Mouse (Mus musculus): ENCODE measurements around the gene Asap3. TPM values are rescaled to one million over a fixed set of nuclear protein-coding genes. Genes with fewer than 3 reads are reported as not detected.

Asap3 gene
- polyA plus RNA-seq (2017; shearing (Covaris generic)), result under 1 TPM; 0.11 to 0.19 TPM

DNA sequence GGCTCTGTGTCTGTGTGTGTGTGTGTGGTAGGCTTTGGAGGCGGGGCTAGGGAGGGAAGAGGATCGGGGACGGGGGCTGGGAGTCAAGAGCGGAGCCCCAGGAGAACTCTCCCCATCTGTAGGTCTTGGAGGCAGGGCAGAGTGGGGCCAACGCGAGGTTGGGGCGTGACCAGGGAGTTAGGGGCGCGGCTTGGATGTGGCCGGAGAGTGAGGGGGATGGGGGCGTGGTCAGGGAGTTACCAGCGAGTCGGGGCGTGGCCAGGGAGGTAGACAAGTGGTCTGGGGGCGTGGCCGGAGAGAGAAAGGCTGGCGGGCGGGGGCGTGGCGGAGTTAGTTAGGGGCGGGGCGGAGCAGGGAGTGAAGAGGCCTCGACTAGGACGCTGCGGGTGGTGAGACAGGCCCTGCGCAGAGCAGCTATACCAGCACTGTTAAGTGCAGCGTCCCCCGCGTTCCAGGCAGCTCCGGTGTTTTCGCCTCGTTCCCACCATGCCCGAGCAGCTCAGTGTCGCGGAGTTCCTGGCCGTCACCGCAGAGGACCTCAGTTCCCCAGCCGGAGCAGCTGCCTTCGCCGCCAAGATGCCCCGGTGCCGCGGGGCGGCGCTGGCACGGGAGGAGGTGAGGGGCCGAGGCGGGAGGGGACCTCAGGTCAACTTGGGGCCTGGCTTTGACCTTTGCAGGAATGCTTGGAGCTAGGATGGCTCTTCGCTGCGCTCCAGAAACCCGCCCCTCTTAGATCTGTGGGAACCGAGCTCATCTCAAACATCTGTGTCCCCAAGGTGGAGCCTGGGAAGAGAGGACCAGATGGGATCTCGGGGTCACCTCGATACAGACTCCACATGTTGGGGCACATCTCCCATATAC is at the start of gene Asap3:
Asap3 (plus strand) TSS at position 333 of the 861 bp plus-strand sequence.

DNA sequence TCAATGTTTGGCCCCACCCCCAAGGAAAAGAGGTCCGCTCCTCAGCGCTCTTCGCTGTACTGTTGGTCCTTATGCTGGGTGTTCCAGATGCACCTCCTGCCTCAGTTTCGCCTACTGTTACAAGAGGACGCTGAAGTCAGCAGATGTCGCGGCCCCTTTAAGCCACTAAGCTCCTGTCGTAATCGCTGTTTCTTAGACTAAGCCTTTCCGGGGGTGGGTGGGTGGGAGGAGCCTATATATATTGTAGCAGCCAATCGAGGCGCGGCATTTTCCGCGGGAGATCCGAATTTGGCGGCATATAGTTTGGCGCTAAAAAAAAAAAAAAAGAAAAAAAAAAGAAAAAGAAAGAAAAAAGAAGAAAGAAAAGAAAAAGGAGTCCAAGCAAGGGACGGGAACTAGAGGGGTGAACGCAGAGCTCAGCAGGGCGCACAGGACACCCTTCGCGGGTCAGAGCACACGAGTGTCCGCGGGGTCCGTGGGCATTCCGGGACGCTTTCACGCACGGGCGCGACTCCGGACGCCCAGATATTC is 34.1 kb upstream of the Asap3 start, which contains the start of gene E2f2:
E2f2 (plus strand) TSS at position 384 of the 531 bp plus-strand sequence.

DNA sequence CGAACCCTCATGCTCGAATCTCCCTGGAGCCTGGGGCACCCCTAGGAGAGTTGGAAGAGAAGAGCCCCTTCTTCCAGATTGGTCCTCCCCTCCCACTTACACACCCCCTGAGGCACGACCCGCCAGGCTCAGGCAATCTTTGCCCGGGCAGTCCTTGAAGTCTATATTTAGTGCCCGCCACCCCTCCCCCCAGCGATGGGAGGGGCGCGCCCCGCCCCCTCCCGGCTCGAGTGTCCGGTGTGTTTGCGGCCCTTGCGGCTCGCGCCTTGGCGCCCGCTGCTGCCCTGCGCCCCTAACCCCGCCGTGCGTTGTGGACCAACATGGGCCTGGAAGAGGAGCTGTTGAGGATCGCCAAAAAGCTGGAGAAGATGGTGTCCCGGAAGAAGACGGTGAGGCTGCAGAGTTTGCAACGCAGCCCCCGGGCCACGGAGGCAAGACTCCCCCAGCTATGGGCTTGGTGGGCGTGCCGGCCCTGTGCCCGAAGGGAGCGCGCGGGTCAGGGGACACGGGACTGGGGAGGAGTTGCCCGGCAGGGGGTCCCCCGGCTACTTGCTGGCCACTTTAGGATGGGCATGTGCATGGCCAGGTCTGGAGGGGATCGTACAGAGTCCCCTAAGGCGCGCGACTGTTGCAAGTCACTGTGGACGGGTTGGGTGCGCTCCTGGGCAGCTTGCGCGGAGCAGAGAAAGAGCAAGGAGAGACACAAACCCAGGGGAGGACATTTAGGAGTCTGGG is 41.7 kb downstream of the Asap3 start, which contains the start of gene Tcea3:
Tcea3 (plus strand) TSS at position 1 of the 735 bp plus-strand sequence.

DNA sequence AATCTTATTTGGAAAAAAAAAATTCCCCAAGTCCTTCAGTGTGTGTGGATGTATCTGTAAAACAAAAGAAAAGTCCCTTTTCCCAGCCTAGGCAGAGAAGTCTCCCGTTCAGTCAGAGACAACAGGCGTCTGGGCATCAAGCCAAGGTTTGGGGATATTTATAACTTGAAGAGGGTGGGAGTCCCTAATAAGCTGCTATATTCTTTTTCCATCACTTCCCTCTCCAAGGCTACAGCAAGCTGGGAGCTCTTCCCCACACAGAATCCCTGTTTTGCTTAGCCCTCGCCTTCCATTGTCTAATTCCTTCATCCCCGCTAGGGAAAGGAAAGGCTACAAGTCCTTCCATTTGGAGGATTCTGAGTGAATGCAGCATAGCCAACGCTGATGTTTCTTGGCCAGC is 78.3 kb downstream of the Asap3 start, which contains the start of gene Zfp46:
Zfp46 (plus strand) TSS at position 229 of the 400 bp plus-strand sequence.

Other genes starting within 250 kb of the Asap3 start
- gene Gale, start 242.6 kb upstream of the Asap3 start, polyA plus RNA-seq (2017; shearing (Covaris generic)), result 10 to 100 TPM; 15.4 to 35.5 TPM
- gene Lypla2, start 233.7 kb upstream of the Asap3 start, polyA plus RNA-seq (2017; shearing (Covaris generic)), result 100 to 1,000 TPM; 289 to 317 TPM
- 10 to 100 TPM; 72.6 to 84.9 TPM for gene Pithd1, start 219.1 kb upstream of the Asap3 start, polyA plus RNA-seq (2017; shearing (Covaris generic))
- 10 to 100 TPM; 40.6 to 84.9 TPM for gene Eloa, start 184.6 kb upstream of the Asap3 start, polyA plus RNA-seq (2017; shearing (Covaris generic))
- 100 to 1,000 TPM; 331 to 438 TPM for gene Rpl11, start 152.9 kb upstream of the Asap3 start, polyA plus RNA-seq (2017; shearing (Covaris generic))
- gene Id3, start 62.9 kb upstream of the Asap3 start, polyA plus RNA-seq (2017; shearing (Covaris generic)), result 100 to 1,000 TPM; 162 to 182 TPM
- 10 to 100 TPM; 28.7 to 33.6 TPM for gene E2f2, start 34.0 kb upstream of the Asap3 start, polyA plus RNA-seq (2017; shearing (Covaris generic))
- under 1 TPM; 0.23 to 0.93 TPM for gene Tcea3, start 41.4 kb downstream of the Asap3 start, polyA plus RNA-seq (2017; shearing (Covaris generic))
- 10 to 100 TPM in 1 of 2 experiments, 1 to 10 TPM in 1; 9.0 to 12.4 TPM for gene Zfp46, start 78.3 kb downstream of the Asap3 start, polyA plus RNA-seq (2017; shearing (Covaris generic))
- gene Hnrnpr, start 104.6 kb downstream of the Asap3 start, polyA plus RNA-seq (2017; shearing (Covaris generic)), result 100 to 1,000 TPM in 1 of 2 experiments, 10 to 100 TPM in 1; 96.1 to 142 TPM
- gene Htr1d, start 217.2 kb downstream of the Asap3 start, polyA plus RNA-seq (2017; shearing (Covaris generic)), result under 1 TPM in 1 of 2 experiments, not detected in 1; 0.10 TPM

Measured in activated CD4-positive, CD25-positive, alpha-beta regulatory T cell (primary cell).